Mouse (Mus musculus): ENCODE measurements around the gene Olfr628. TPM values are rescaled to one million over a fixed set of nuclear protein-coding genes. Genes with fewer than 3 reads are reported as not detected.
"Not testable (repeated sequence)": the region's sequence is repeated elsewhere in the genome, so short reads cannot be mapped to it uniquely, and the experiment has no call there.

The Olfr628 gene
- not detected for polyA plus RNA-seq (2017; shearing (Covaris generic))

DNA sequence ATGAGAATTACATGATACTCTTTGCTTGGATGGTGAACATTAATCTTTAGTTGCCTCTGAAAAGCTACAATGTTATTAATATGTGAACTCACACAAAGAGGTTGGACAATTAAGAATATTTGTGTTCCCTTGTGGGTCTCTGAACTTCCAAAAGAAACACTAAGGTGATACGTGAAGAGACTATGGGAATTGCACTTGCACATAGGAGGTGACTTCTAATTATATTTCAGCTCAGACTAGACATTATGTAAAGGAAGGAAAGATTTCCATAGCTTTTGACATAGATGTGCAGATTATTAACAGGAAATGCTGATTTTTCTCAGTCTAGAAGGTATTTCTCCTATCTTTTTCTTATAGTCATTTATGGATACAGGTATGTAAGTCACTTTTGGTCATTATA is at the start of gene Olfr628:
Gene Olfr628, plus strand, starts transcription at position 301 of the 400 bp plus-strand sequence.
- no peak for ATAC-seq

DNA sequence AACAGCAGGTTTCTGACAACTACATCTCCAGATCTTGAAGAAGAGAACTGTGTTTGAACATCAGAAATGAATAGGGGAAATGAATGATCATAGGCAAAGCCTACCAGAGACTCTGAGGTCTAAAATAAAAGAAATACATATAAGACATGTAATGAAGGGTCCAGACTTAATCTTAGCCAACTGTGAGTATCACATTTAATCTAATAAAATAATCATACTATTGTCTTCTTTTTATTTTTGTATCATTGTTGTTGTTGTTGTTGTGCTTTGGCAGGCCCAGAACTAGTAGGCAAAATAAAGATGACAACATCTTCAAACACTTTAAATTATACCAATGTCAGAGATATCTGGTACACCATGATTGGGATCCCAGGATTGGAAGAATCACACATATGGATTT is 47.8 kb upstream of the Olfr628 start, which contains the start of gene Olfr625-ps1:
Gene Olfr625-ps1, plus strand, starts transcription at position 301 of the 400 bp plus-strand sequence.
- ATAC-seq: no peak

DNA sequence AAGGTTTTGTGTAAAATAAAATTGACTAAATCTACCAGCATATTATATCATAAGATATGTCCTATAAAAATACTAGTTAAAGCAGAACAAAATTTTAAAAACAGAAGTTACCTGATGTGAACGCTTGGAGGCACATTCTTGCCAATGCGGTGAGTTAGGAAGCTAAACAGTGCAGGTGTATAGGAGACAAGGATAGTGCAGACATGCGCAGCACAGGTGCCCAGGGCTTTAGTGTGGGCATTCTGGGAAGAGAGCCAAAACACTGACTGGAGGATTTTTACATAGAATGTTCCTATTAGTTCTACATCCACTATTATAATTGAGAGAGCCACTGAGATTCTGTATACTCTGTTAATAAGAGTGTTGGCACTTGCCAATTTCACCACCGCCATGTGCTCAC is 30.7 kb upstream of the Olfr628 start:
- no peak for ATAC-seq

DNA sequence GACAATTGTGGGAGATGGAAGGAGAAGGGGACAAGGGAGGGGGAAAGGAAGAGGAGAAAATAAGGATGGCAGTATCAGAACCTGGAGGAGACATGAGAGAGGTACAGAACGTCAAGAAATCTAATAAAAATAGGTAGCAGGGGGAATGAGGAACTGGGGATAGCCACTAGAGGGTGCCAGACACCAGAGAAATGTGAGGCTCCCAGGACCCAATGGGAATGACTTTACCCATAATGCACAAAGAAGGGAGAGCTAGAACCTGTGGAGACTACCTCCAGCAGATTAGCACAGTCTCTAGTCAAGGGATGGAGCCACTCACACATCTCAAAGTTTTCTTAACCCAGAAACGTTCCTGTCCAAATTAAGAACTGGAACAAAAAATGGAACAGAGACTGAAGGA is 18.1 kb upstream of the Olfr628 start:
- ATAC-seq: no peak

DNA sequence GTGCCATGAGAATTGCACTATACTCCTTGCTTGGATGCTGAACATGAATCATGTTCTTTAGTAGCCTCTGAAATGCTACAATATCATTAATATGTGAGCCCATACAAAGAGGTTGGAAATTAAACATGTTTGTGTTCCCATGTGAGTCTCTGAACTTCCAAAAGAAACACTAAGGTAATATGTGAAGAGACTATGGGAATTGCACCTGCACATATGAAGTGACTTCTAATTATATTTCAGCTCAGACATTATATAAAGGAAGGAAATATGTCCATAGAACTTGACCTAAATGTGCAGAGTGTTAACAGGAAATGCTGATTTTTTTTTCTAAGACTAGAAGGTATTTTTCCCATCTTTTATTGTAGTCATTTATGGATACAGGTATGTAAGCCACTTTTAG is 15.8 kb upstream of the Olfr628 start, which contains the start of gene Olfr243:
Gene Olfr243, plus strand, starts transcription at position 301 of the 400 bp plus-strand sequence.
- no peak for ATAC-seq

DNA sequence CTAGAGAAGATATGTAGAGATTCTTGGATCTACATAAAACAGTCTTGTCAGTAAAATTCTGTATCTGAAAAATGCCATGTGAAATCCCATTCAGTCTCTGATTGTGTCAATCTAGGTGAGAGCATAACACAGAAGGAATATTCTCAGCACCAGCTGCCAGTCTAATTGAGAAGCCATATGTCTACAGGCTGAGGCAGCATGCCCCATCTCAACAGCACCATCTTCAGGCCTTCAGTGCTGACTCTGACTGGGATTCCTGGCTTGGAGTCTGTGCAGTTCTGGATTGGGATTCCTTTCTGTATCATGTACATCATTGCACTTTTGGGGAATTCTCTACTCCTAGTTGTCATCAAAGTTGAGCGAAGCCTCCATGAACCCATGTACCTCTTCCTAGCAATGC is 13.8 kb upstream of the Olfr628 start:
- not testable (repeated sequence) for ATAC-seq

DNA sequence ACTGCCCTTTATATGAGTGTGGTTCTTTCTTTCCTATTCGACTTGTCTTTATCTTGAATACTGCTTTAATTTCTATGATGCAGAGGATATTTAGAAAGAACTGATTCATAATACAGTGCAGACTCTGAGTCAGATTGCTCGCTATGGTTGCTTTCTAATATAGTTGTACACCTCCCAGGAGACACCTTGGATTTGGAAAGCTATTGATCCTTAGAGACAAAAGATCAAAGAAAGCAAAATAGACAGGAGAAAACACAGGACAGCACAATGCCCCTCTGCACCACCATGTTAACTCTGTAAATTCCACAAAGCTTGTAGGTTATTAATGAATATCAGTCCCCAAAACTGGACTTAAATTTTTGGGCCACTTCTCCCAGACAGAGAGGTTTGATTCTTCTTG is 14.7 kb downstream of the Olfr628 start, which contains the start of gene Olfr629:
Gene Olfr629, minus strand, starts transcription at position 101 of the 400 bp plus-strand sequence.
- ATAC-seq: no peak

DNA sequence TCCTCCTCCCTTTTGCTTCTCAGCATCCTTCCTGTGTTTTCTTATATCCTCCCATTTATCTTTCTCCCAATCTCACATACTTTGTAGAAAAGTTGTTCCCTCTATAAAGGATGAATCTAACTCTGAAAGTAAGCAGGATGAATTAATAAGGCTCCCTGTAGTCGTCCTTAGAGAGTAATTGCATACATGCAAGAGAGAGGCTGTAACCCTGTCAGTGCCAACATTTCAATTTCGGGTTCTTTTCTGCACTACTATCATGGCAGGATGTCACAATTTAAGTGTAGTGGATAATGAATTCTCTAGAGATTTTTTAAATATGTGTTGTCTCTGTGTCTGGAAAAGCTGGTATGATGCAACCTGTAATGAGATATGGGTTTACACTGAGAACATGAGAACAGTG is 27.1 kb downstream of the Olfr628 start, which contains the start of gene Olfr630:
Gene Olfr630, minus strand, starts transcription at position 101 of the 400 bp plus-strand sequence.
- no peak for ATAC-seq

DNA sequence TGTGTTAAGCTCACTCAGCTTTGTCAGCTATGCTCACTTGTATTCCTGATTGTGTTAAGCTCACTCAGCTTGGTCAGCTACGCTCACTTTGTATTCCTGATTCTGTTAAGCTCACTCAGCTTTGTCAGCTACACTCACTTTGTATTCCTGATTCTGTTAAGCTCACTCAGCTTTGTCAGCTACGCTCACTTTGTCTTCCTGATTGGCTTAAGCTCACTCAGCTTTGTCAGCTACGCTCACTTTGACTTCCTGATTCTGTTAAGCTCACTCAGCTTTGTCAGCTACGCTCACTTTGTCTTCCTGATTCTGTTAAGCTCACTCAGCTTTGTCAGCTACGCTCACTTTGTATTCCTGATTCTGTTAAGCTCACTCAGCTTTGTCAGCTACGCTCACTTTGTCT is 32.0 kb downstream of the Olfr628 start:
- not testable (repeated sequence) for ATAC-seq

DNA sequence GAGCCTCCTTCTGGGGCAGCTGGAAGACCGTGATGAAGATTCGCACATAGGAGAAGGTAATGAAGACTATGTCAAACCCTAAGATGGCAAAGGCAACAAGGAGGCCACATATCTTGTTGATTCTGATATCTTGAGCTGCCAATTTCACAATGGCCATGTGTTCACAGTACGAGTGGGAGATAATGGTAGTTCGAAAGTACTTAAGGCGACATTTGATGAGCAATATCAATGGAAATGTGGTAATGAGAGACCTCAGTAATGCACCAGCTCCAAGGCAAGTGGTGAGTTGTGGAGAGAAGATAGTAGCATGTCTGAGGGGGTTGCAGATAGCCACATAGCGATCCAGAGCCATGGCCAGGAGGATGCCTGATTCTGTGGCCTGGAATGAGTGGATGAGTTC is 37.5 kb downstream of the Olfr628 start:
- not testable (repeated sequence) for ATAC-seq

DNA sequence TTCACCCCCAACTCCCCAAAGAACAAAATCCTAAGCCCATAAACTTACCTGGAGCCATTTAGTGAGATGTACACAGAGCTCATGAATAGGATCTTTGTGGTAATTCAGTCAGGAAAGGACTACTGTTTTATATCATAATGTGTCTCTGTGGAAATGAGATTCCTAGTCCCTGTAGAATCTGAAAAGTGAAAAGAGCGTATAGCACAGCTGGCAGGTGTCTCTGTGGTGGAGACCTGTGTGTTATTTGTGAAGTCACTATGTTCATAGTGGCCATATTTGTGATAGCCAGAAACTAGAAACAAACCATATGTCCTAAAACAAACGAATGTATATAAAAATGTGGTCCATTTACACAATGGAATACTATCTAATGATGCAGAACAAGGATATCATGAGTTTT is 41.3 kb downstream of the Olfr628 start, which contains the start of gene Olfr69:
Gene Olfr69, minus strand, starts transcription at position 101 of the 400 bp plus-strand sequence.
- ATAC-seq: no peak

DNA sequence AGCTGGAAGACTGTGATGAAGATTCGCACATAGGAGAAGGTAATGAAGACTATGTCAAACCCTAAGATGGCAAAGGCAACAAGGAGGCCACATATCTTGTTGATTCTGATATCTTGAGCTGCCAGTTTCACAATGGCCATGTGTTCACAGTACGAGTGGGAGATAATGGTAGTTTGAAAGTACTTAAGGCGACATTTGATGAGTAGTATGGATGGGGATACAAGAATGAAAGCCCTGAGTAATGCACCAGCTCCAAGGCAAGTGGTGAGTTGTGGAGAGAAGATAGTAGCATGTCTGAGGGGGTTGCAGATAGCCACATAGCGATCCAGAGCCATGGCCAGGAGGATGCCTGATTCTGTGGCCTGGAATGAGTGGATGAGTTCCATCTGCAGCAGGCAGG is 47.5 kb downstream of the Olfr628 start:
- ATAC-seq: not testable (repeated sequence)

DNA sequence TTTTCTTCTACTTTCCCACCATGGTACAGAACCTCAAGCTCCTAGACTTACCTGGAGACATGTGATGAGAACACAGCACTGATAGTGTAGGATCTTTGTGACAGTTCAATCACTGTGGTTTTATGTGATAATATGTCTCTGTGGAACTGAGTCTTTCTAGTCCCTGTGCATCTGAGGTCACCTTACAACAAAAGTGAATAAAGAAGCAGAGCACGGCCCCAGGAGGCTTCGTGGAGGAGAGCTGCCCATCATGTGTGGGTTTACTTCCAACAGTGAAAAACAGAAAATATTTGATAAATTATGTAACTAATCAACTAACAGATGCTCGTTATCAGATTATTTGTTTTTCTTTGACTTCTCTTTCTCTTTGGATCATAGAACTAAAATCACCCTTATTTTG is 49.4 kb downstream of the Olfr628 start, which contains the start of gene Olfr68:
Gene Olfr68, minus strand, starts transcription at position 101 of the 400 bp plus-strand sequence.
- no peak for ATAC-seq

Other genes starting within 250 kb of the Olfr628 start
- gene Olfr609, start 232.3 kb upstream of the Olfr628 start, polyA plus RNA-seq (2017; shearing (Covaris generic)): not detected
- gene Olfr610, start 218.3 kb upstream of the Olfr628 start, polyA plus RNA-seq (2017; shearing (Covaris generic)): not detected
- gene Olfr611, start 209.5 kb upstream of the Olfr628 start, polyA plus RNA-seq (2017; shearing (Covaris generic)): not detected
- not detected for gene Olfr612, start 187.7 kb upstream of the Olfr628 start, polyA plus RNA-seq (2017; shearing (Covaris generic))
- not detected for gene Olfr613, start 182.3 kb upstream of the Olfr628 start, polyA plus RNA-seq (2017; shearing (Covaris generic))
- not detected for gene Olfr615, start 174.3 kb upstream of the Olfr628 start, polyA plus RNA-seq (2017; shearing (Covaris generic))
- not detected for gene Olfr616, start 161.2 kb upstream of the Olfr628 start, polyA plus RNA-seq (2017; shearing (Covaris generic))
- gene Olfr617, start 157.3 kb upstream of the Olfr628 start, polyA plus RNA-seq (2017; shearing (Covaris generic)): not detected
- not detected for gene Olfr618, start 140.3 kb upstream of the Olfr628 start, polyA plus RNA-seq (2017; shearing (Covaris generic))
- not detected for gene Olfr619, start 129.8 kb upstream of the Olfr628 start, polyA plus RNA-seq (2017; shearing (Covaris generic))
- gene Olfr620, start 117.8 kb upstream of the Olfr628 start, polyA plus RNA-seq (2017; shearing (Covaris generic)): under 1 TPM in 2 of 3 experiments, not detected in 1; 0.18 to 0.95 TPM
- gene Olfr622, start 87.7 kb upstream of the Olfr628 start, polyA plus RNA-seq (2017; shearing (Covaris generic)): not detected
- not detected for gene Olfr623, start 66.7 kb upstream of the Olfr628 start, polyA plus RNA-seq (2017; shearing (Covaris generic))
- gene Olfr624, start 59.2 kb upstream of the Olfr628 start, polyA plus RNA-seq (2017; shearing (Covaris generic)): not detected
- not detected for gene Olfr625-ps1, start 47.7 kb upstream of the Olfr628 start, polyA plus RNA-seq (2017; shearing (Covaris generic))
- gene Olfr243, start 15.7 kb upstream of the Olfr628 start, polyA plus RNA-seq (2017; shearing (Covaris generic)): not detected
- gene Olfr629, start 14.6 kb downstream of the Olfr628 start, polyA plus RNA-seq (2017; shearing (Covaris generic)): not detected
- gene Olfr630, start 27.0 kb downstream of the Olfr628 start, polyA plus RNA-seq (2017; shearing (Covaris generic)): not detected
- under 1 TPM in 1 of 3 experiments, not detected in 2; 0.12 TPM for gene Olfr69, start 41.2 kb downstream of the Olfr628 start, polyA plus RNA-seq (2017; shearing (Covaris generic))
- gene Olfr68, start 49.3 kb downstream of the Olfr628 start, polyA plus RNA-seq (2017; shearing (Covaris generic)): not detected
- not detected for gene Olfr67, start 61.4 kb downstream of the Olfr628 start, polyA plus RNA-seq (2017; shearing (Covaris generic))
- gene Hbb-bt, start 83.6 kb downstream of the Olfr628 start, polyA plus RNA-seq (2017; shearing (Covaris generic)): 1 to 10 TPM; 2.9 to 8.6 (median 3.0) TPM
- gene Hbb-bs, start 97.7 kb downstream of the Olfr628 start, polyA plus RNA-seq (2017; shearing (Covaris generic)): 10 to 100 TPM in 2 of 3 experiments, 1 to 10 TPM in 1; 9.8 to 22.5 (median 18.1) TPM
- gene Hbb-bh2, start 110.1 kb downstream of the Olfr628 start, polyA plus RNA-seq (2017; shearing (Covaris generic)): not detected
- gene Hbb-bh1, start 112.8 kb downstream of the Olfr628 start, polyA plus RNA-seq (2017; shearing (Covaris generic)): not detected
- not detected for gene Hbb-y, start 122.8 kb downstream of the Olfr628 start, polyA plus RNA-seq (2017; shearing (Covaris generic))
- gene Olfr66, start 155.9 kb downstream of the Olfr628 start, polyA plus RNA-seq (2017; shearing (Covaris generic)): not detected
- not detected for gene Olfr64, start 164.1 kb downstream of the Olfr628 start, polyA plus RNA-seq (2017; shearing (Covaris generic))
- gene Olfr65, start 173.1 kb downstream of the Olfr628 start, polyA plus RNA-seq (2017; shearing (Covaris generic)): not detected
- not detected for gene Olfr631, start 198.5 kb downstream of the Olfr628 start, polyA plus RNA-seq (2017; shearing (Covaris generic))
- not detected for gene Olfr632, start 204.0 kb downstream of the Olfr628 start, polyA plus RNA-seq (2017; shearing (Covaris generic))
- gene Olfr633, start 214.1 kb downstream of the Olfr628 start, polyA plus RNA-seq (2017; shearing (Covaris generic)): not detected
- under 1 TPM in 1 of 3 experiments, not detected in 2; 0.07 TPM for gene Olfr635, start 240.8 kb downstream of the Olfr628 start, polyA plus RNA-seq (2017; shearing (Covaris generic))

All from inflammation-experienced regulatory T-cells, adult 6 months (primary cell).